Mouse (Mus musculus): ENCODE measurements around the gene 4931406P16Rik. TPM values are rescaled to one million over a fixed set of nuclear protein-coding genes. Genes with fewer than 3 reads are reported as not detected.

Gene 4931406P16Rik
- total RNA-seq, 2 experiments from 2014 or later = 54.7 to 57.1 TPM

DNA sequence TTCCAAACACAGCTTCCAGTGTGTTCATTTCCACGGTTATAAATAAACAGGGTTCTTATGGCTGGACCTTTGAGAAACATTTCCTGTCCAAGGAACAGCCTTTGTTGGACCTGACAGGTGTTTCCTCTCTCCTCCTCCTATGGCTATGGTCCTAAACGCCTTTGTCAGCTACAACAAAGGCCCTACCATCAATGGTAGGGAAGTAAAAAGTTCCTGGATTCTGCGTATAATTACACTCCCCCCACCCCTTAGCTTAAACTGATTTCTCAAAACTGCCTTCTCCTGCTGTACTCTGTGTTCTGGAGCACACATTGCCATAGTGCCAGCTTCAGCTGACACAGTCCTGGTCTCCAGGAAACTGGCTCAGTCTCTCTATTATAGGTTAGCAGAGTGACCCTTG is 58.2 kb downstream of the 4931406P16Rik start:
- DNase-seq (ENCODE audit: low spot score in 2 of 2) = no peak

DNA sequence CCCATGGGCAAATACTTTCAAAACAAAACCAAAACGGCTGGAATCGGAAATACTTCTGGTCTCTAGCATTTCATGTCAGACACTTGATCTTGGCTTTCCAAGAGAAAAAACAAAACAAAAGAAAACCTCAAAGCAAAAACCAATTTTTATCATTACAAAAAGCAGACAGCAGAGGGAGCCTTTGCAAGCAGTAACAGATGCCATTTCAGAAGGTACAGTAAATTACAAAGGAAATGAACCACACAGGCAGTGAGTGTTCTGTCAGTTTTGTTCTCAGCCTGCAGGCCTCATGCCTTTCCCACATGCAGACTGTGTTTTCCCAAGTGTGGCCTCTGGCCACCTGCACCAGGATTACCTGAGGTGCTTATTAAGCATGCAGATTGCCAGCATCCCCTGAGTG is 61.3 kb downstream of the 4931406P16Rik start:
- DNase-seq (ENCODE audit: low spot score in 2 of 2) = no peak

GRCm38 (mm10) chr7:34250738-34251137 is 62.6 kb downstream of the 4931406P16Rik start, which contains the start of gene Gm6096:
Gene Gm6096 (plus strand): TSS chr7:34251038.
- no peak for DNase-seq (ENCODE audit: low spot score in 2 of 2)

DNA sequence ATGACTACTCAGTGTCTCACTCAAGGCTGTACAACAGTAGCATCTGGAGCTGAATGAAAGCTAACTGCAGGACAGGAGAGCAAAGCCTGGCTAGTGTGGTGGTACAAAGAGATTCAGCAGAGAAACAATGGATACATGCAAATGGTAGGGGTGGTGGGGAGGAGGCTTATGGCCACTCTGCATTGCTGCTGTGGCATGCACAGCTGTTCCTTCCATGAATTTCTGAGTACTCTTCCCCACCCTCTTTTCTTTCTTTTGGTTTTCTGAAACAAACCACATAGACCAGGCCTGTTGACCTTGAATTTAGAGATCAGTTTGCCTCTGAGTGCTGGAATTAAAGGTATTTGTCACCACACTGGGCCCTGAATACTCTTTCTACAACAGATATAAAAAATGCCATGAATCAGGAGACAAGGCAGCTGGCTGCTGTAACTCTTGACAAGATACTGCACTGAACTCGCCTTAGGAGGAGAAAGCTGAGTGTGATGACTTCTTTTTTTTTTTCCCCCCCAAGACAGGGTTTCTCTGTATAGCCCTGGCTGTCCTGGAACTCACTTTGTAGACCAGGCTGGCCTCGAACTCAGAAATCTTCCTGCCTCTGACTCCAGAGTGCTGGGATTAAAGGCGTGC is 66.4 kb downstream of the 4931406P16Rik start:
- DNase-seq (ENCODE audit: low spot score in 2 of 2) = no peak

GRCm38 (mm10) chr7:34242176-34242575 is 71.2 kb downstream of the 4931406P16Rik start:
- DNase-seq (ENCODE audit: low spot score in 2 of 2) = no peak

DNA sequence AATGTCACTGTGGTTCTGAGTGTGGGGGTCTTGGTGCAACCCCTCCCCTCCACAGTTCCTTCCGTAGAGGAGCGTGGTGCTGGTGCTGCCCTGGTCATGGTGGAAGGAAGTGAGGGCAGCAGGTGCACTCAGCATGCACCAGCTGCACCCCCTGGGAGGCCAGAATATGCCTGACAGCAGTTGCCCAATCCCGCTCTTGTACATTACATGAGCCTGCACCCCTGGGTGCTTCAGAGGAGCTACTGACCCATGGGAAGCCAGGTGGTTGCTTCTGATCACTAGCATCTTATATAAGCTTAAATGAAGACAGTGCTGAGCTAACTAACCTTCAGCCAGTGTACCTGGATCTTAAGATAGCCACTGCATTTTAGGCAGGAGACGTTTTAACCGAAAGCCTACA is 75.3 kb downstream of the 4931406P16Rik start:
- no peak for DNase-seq (ENCODE audit: low spot score in 2 of 2)

DNA sequence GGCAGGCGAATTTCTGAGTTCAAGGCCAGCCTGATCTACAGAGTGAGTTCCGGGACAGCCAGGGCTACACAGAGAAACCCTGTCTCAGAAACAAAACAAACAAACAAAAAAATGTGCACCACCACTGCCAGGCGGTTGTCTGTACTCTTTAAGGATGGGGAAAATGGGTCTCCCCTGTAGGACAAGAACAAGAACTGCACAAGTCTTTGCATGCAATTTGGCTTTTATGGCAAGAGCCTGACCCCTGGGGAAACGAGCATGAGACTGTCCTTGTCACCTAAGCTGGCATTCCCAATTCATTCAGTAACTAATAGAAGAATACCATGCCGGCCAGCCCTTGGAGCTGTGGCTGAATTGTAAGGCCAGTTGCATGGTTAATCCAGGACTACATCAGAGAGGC is 77.7 kb downstream of the 4931406P16Rik start:
- DNase-seq (ENCODE audit: low spot score in 2 of 2) = no peak

DNA sequence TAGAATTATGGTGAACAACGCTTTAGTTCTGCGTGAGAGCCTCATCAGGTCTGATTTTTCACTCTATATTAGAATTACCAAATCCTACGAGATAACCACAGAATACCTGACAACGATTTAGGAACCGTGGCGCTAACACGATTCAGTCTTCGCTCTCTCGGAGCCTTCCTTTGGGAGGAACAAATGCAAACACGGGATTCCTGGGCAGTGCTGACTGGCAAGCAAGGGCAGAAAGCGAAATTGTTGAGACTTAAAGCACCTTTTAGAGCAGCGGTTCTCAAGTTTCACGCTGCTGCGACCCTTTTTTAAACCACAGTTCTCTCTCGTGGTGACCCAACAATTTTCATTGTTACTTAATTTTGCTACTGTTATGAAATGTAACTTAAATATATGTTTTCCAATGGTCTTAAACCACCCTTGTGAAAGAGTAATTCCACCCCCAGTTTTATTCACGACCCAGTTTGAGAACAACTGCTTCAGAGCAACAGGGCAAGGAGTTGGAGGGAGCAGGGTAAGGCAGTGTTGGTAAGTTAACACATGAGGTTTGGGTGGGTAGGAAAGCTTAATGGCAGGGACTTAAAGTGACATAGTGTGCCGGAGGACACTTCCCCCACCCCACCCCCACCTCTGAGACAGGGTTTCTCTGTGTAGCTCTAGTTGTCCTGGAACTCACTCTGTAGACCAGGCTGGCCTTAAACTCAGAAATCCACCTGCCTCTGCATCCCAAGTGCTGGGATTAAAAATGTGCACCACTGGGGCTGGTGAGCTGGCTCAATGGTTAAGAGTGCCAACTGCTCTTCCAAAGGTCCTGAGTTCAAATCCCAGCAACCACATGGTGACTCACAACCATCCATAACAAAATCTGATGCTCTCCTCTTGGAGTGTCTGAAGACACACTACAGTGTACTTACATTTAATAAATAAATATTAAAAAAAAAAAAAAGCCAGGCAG is 78.5 kb downstream of the 4931406P16Rik start:
- no peak for DNase-seq (ENCODE audit: low spot score in 2 of 2)

DNA sequence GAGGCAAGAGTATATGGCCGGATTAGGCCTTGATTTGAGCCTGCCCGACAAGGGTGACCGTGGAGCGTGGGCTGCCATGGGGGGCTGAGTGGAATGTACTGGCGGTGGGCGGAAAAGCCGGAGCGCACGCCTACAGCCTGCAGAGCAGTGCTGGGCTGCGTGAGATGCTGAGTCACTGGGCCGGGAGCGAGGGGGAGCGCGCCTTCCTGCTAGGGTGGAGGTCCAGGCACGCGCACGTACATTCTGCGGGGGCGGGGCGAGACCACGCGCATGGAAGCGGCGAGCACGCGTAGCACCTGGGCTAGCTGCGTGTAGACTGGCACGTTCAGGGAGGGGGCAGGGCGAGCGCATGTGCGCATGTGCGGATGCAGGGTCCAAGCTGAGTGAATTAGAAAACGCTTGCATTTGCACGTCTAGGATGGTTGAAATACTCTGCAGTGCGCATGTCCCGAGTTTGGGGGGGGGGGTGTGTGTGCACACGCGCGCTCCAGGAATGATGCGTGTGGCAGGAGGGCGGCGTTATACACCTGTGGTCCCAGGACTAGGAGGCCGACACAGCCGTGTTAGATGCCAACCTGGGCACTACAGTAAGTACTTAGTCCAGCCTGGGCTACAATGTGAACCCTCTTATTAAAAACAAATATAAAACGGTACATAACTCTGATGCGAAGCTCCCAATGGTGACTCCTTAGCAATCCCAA is 79.3 kb downstream of the 4931406P16Rik start:
- peak; percentile 97 to 99 for DNase-seq (ENCODE audit: low spot score in 2 of 2)

DNA sequence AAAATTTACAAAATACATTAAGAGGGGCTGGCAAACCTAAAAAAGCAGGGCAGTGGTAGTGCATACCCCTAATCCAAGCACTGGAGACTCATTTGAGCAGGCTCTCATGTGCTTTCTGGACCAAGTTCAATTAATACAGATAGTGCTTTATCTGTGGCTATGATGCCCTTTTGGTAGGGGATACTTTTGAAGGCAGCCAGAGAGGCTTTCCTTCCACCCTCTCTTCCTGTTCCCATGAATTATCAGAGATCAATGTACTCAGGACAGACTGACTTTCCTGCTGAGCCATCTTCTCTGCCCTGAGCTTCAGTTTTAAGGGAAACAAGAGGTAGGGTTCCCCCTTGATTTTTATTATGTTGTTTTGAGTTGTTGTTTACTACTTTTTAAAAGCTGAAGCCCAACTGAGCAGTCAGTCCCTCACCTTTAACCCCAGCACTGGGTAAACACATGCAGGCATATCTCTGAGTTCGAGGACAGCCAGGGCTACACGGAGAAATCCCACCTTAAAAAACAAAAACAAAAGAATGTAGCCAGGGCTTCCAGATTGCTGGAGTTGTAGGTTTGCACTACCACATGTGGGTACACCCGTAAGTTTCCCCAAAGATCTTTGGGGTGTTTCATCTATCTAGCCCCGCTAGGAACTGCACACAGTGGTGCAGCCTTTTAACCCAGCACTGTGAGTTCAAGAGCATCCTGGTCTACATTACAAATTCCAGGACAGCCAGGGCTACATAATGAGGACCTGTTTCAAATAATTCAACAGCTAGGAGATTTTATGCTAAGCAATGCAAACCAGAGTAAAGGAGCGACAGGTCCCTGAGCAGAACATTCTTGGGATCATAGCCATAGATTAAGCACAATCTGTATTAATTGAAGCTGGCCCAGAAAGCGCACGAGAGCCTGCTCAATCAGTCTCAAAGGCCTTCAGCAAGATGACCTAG is 80.3 kb downstream of the 4931406P16Rik start:
- DNase-seq (ENCODE audit: low spot score in 2 of 2) = no peak

- peak; percentile 79 to 83 for DNase-seq (ENCODE audit: low spot score in 2 of 2)
These were observed 83.2 kb downstream of the 4931406P16Rik start, which contains the start of gene Gpi1 for GRCm38 (mm10) chr7:34230116-34230515. Gene Gpi1 (minus strand): TSS chr7:34230336.

DNA sequence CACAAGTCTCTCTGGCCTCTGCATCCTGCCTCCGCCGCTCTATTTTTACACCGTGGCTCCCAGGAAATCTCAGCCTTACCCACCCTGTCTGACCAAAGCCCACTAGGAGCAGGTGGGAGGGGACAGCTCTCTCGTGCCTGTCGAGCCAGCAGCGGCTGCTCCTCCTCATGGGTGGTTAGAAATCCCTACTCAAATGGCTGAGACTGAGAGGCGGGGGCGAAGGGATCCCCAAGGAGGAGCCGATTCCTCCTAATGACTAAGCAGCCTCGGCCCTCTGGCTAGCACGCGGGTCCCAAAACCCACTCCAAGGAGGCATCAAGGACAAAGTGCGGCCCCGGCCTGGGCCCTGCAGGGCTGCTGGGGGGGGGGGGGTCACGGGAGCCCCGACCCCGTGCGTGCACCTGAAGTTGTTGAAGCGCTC is 83.7 kb downstream of the 4931406P16Rik start:
- DNase-seq (ENCODE audit: low spot score in 2 of 2) = peak; percentile 42 to 46

- no peak for DNase-seq (ENCODE audit: low spot score in 2 of 2)
These were observed 84.2 kb downstream of the 4931406P16Rik start for GRCm38 (mm10) chr7:34229153-34229552.

GRCm38 (mm10) chr7:34228641-34229040 is 84.7 kb downstream of the 4931406P16Rik start:
- DNase-seq (ENCODE audit: low spot score in 2 of 2) = no peak

GRCm38 (mm10) chr7:34226846-34227245 is 86.5 kb downstream of the 4931406P16Rik start:
- no peak for DNase-seq (ENCODE audit: low spot score in 2 of 2)

GRCm38 (mm10) chr7:34226086-34226485 is 87.3 kb downstream of the 4931406P16Rik start:
- DNase-seq (ENCODE audit: low spot score in 2 of 2) = no peak

DNA sequence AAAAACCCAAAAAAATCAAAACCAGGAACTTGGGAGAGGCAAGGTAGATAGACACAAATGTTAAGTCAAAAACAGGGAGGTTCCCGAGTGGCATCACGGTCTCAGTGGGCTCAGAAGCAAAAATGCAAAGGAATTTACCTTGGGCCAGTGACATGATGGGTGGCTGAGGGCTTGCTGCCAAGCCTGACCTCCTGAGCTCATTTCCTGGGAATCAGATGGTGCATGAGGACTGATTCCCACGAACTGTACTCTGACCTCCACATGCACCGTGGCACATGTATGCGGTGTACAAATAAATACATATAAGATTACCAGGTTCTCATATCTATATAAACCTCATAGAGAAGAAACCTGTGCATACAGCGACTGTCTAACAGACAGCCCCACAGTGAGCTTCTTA is 89.0 kb downstream of the 4931406P16Rik start:
- DNase-seq (ENCODE audit: low spot score in 2 of 2) = no peak

DNA sequence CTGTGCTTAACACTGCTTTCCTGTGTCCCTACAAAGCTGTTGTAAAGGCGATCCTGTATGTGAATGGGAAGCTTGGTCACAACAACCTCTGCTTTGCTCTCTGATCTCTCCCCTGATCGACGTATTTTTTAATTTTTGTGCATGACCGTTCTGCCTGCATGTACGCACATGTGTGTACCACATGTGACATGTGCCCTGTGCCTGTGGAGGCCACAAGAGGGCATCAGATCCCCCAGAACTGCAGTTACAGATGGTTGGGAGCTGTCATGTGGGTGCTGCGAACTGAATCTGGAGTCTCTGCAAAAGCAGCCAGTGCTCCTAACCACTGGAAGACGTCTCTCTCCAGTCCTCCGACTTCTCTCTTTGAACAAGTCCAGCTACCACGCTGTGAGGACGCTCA is 91.0 kb downstream of the 4931406P16Rik start:
- no peak for DNase-seq (ENCODE audit: low spot score in 2 of 2)

- DNase-seq (ENCODE audit: low spot score in 2 of 2) = no peak
These were observed 91.6 kb downstream of the 4931406P16Rik start for GRCm38 (mm10) chr7:34221594-34222250.

- DNase-seq (ENCODE audit: low spot score in 2 of 2) = no peak
These were observed 94.9 kb downstream of the 4931406P16Rik start for GRCm38 (mm10) chr7:34218496-34218895.
